Mouse (Mus musculus) liver, embryonic 14.5 days (tissue): ENCODE data around the gene Olfm2. TPM values are rescaled to one million over a fixed set of nuclear protein-coding genes. Genes with fewer than 3 reads are reported as not detected.

ENCODE experiments used
- ATAC-seq: fragments of 200-750 bp; cut with Nextera tagmentation; 2 replicates; pipeline ENCODE4 v1.8.0; 2017; ENCODE audit warnings: moderate number of reproducible peaks, mild to moderate bottlenecking, moderate library complexity; ENCODE audit not compliant: insufficient read depth
- DNase-seq, 3 experiments: peaks; one replicate each; pipeline ENCODE4 v3.0.0-alpha.2; 2012 to 2013; ENCODE audit warnings: low read depth in 3 of 3, low spot score in 3 of 3
- H3K27ac ChIP-seq: fragments of 300-500 bp; sonication (generic); 2 replicates; pipeline ENCODE4 v1.5.1; 2014; ENCODE audit warnings: moderate library complexity, mild to moderate bottlenecking, control low read depth, inconsistent platforms
- H3K27me3 ChIP-seq: fragments of 300-500 bp; sonication (generic); 2 replicates; pipeline ENCODE4 v1.6.1; 2014; ENCODE audit warnings: mild to moderate bottlenecking, low read length, moderate library complexity; ENCODE audit not compliant: control insufficient read depth, insufficient read depth
- H3K36me3 ChIP-seq: fragments of 300-500 bp; sonication (generic); replicated peaks from 2 replicates; pipeline ENCODE4 v1.6.1; 2014; ENCODE audit warnings: low read depth; ENCODE audit not compliant: control insufficient read depth, insufficient read depth
- H3K4me1 ChIP-seq, 2 experiments: fragments of 200-500 bp in 1 of 2; fragments of 300-500 bp in 1 of 2; sonication (generic) in 1 of 2; replicated peaks; 2 replicates each; pipeline ENCODE4 v1.6.1; 2012 to 2014; ENCODE audit warnings: antibody characterized with exemption in 1 of 2, inconsistent platforms in 1 of 2, low read length in 1 of 2; ENCODE audit not compliant: control insufficient read depth in 2 of 2, insufficient read depth in 2 of 2
- H3K4me2 ChIP-seq: fragments of 300-500 bp; sonication (generic); 2 replicates; pipeline ENCODE4 v1.6.1; 2014; ENCODE audit warnings: low read depth, mild to moderate bottlenecking, control low read depth, moderate library complexity
- H3K4me3 ChIP-seq, 2 experiments: fragments of 200-500 bp in 1 of 2; fragments of 300-500 bp in 1 of 2; sonication (generic) in 1 of 2; 2 replicates each; pipeline ENCODE4 v1.5.1; 2012 to 2014; ENCODE audit warnings: low read depth in 2 of 2, low read length in 2 of 2, mild to moderate bottlenecking in 2 of 2, control low read depth in 1 of 2, inconsistent platforms in 1 of 2, moderate library complexity in 1 of 2; ENCODE audit not compliant: insufficient read depth in 1 of 2
- H3K9ac ChIP-seq: fragments of 300-500 bp; sonication (generic); replicated peaks from 2 replicates; pipeline ENCODE4 v1.6.1; 2014; ENCODE audit warnings: mild to moderate bottlenecking, control low read depth, moderate library complexity
- H3K9me3 ChIP-seq: fragments of 300-500 bp; sonication (generic); 2 replicates; pipeline ENCODE4 v1.6.1; 2016; ENCODE audit warnings: low read length, mixed read lengths; ENCODE audit not compliant: control insufficient read depth
- CTCF ChIP-seq: IDR thresholded peaks from 2 replicates; pipeline ENCODE4 v1.5.1; 2016; ENCODE audit warnings: antibody characterized with exemption, low read depth, control low read depth
- EP300 ChIP-seq: IDR thresholded peaks from 2 replicates; pipeline ENCODE4 v1.6.1; 2016; ENCODE audit warnings: antibody characterized with exemption, low read depth
- WGBS: fragments of 180-500 bp; shearing (Covaris S2); extraction: QIAGEN DNeasy Blood & Tissue Kit; methylation state at CpG from one replicate; pipeline ENCODE4 v1.1.7; 2014; ENCODE audit not compliant: insufficient replicate concordance; 5-methylcytosine and 5-hydroxymethylcytosine counted together
- polyA plus RNA-seq, 2 experiments: library from polyadenylated mRNA; depleted of rRNA in 1 of 2; stranded (reverse) in 1 of 2; unstranded in 1 of 2; fragments of >200 nt; fragmentation: Nextera tagmentation in 1 of 2; extraction: Ambion mirVana in 1 of 2; gene quantifications; 2 replicates each; pipeline versions ENCODE4 v1.2.1 to v1.2.3; 2012 to 2014

The Olfm2 gene
- polyA plus RNA-seq, 2 experiments = 0.06 to 0.10 TPM

DNA sequence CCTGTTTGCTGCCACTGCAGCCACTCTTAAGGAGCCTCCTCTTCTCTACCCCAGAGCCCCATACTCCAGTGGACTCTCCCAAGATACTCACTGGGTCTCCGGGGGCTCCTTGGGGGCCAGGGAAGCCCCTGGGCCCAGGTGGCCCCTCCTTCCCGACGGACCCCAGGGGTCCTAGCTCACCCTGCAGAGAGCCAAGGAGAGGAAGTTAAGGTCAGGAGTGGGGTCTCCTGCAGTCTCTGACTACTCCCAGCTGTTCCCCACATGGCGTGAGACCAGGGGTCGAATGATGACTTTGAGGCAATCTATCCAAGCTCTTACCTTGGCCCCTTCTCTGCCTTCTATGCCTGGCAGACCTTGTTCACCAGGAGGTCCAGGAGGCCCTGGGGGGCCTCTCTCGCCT is 38.9 kb upstream of the Olfm2 start:
- Histone ChIP-seq H3K36me3 (no peaks in the 10 kb centered on the region), H3K4me3 (no peak overlapping the region), H3K9me3 (no peaks in the 10 kb centered on the region), H3K27me3 (no peaks in the 10 kb centered on the region), H3K9ac (no peak overlapping the region), H3K4me2 (no peak overlapping the region), H3K27ac (no peak overlapping the region), H3K4me1 (no peaks in the 10 kb centered on the region; a peak in 1 of 4 replicates)
- TF ChIP-seq EP300 (no peak), CTCF (no peak)
- no peak for DNase-seq
- no peak for ATAC-seq
- 60% methylated on average over 6 of the region's 6 CpGs for WGBS

DNA sequence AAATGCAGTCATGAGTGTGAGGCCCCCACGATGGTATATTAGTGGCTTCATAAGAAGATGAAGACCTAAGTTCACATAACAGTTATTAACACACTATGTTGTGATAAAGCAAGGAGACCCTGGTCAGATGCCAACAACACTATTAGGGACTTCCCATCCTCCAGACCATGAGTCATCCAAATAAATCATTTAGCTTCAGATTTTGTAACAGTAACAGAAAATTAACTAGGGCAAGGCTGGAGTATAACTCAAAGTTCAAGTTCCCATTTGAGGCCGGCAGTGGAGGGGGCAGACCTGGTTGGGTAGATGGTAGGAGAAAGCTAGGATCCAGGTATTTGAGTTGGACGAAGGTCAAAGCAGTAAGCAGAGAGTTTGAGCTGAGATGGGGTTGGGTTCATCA is 35.1 kb upstream of the Olfm2 start:
- 50% methylated on average over 3 of the region's 3 CpGs for WGBS

DNA sequence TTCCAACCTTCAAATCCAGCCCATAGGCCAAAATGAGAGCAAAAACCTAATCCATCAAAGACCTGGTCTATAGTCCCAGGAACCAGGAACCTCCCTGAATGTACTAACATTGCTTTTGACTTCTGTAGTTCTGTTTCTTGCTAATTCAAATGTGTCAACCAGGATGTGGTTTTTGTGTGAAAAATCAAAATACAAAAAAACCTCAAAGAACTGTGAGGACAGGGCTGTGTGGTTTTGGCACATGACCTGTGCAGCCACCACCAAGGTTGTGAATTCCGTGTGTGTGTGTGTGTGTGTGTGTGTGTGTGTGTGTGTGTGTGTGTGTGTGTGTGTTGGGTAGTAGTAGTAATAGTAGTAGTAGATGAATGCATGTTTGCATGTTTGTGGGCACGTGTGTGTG is 19.1 kb upstream of the Olfm2 start:
- Histone ChIP-seq H3K9ac (no peak overlapping the region), H3K9me3 (no peaks in the 10 kb centered on the region), H3K27ac (no peak overlapping the region), H3K27me3 (no peaks in the 10 kb centered on the region; the same call in 1 of the 2 replicates), H3K4me3 (no peak overlapping the region), H3K4me2 (no peak overlapping the region), H3K36me3 (no peaks in the 10 kb centered on the region), H3K4me1 (no peaks in the 10 kb centered on the region)
- DNase-seq = no peak
- no peak for TF ChIP-seq EP300
- TF ChIP-seq CTCF = no peak
- ATAC-seq = no peak
- WGBS = 21% methylated on average over 2 of the region's 2 CpGs

More for the DNA sequence above, 35.1 kb upstream of the Olfm2 start:
- no peaks in the 10 kb centered on the region for H3K4me1 ChIP-seq
- no peak overlapping the region for H3K9ac ChIP-seq
- TF ChIP-seq CTCF (no peak), EP300 (no peak)
- H3K4me2 ChIP-seq = no peak overlapping the region
- DNase-seq (no peak), ATAC-seq (no peak)
- no peaks in the 10 kb centered on the region for H3K9me3 ChIP-seq
- H3K4me3 ChIP-seq = no peak overlapping the region
- no peaks in the 10 kb centered on the region for H3K36me3 ChIP-seq
- H3K27me3 ChIP-seq = no peaks in the 10 kb centered on the region
- H3K27ac ChIP-seq = no peak overlapping the region

DNA sequence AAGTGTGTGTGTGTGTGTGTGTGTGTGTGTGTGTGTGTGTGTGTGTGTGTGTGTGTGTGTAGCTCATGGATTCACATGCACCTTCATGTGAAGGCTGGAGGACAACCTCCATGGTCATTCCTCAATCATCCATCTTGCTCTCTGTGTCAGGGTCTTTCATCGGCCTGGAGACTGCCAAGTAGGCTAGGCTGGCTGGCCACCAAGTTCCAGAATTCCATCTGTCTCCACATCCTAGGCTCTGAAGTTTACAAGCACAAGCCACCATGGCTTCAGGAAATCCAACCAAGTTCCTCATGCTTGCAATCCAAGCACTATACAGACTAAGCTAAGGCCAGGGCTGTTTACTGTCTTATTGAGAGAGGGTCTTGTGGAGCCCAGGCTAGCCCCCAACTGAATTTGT is 16.9 kb upstream of the Olfm2 start:
- H3K9ac ChIP-seq = no peak overlapping the region
- no peak overlapping the region for H3K27ac ChIP-seq
- DNase-seq = no peak
- no peak for TF ChIP-seq CTCF
- TF ChIP-seq EP300 = no peak
- no peak overlapping the region for H3K4me3 ChIP-seq
- H3K4me2 ChIP-seq = no peak overlapping the region
- no peak for ATAC-seq
- H3K4me1 ChIP-seq = 0 out of 4 replicates have a peak, but pooled peaks cover 0 to 1% of the 10 kb centered on the region in 2 experiments
- H3K9me3 ChIP-seq = no peaks in the 10 kb centered on the region
- H3K36me3 ChIP-seq = no peaks in the 10 kb centered on the region
- no peaks in the 10 kb centered on the region; the same call in 1 of the 2 replicates for H3K27me3 ChIP-seq
- 67% methylated on average over 1 of the region's 1 CpGs for WGBS

DNA sequence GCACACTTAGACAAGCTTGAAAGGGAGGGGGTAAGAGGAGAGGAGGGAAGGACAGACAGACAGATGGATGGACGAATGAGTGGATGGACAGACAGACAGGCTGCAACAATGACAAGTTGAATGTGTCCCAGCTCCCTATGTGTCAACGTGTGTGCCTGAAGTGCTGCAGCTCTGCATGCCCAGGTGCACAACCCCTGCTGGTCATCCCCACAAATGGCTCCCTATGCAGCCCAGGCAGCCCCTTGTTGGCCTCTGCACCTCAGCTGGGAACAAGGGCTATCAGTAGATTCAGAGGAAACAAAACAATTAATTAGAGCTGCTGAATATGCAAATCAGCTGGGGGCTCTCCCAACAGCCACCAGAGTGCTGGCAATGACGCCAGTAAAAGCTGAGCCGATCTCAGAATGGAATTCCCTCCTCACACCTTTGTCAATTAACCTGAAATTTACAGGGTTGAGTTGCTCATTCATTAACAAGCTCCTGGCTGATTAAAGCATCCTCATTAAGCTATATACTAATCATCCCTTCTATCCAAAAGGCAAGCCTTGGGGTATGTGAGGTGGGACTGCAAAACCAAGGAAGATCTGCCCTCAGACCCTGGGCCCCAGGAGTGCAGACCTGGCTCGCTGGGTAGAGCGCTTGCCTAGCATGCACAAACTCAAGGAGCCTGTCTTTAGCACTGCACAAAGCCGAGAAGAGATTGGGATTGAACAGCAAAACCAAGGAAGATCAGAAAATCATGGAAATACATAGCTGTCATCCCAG is 16.2 kb upstream of the Olfm2 start:
- H3K27ac ChIP-seq = no peak overlapping the region
- H3K27me3 ChIP-seq = no peaks in the 10 kb centered on the region; the same call in 1 of the 2 replicates
- WGBS = 37% methylated on average over 7 of the region's 7 CpGs
- no peaks in the 10 kb centered on the region for H3K36me3 ChIP-seq
- TF ChIP-seq CTCF = no peak
- TF ChIP-seq EP300 = no peak
- no peak overlapping the region for H3K4me3 ChIP-seq
- H3K9me3 ChIP-seq = no peaks in the 10 kb centered on the region
- H3K9ac ChIP-seq = no peak overlapping the region
- no peak overlapping the region for H3K4me2 ChIP-seq
- ATAC-seq (no peak), DNase-seq (no peak)
- peaks cover 6 to 8% of the 10 kb centered on the region in 2 experiments for H3K4me1 ChIP-seq
